Mouse (Mus musculus) CH12.LX (cell line): ENCODE measurements around the gene Msantd2. TPM values are rescaled to one million over a fixed set of nuclear protein-coding genes. Genes with fewer than 3 reads are reported as not detected.

ENCODE experiments used
- DNase-seq: peaks from one replicate; pipeline ENCODE4 v3.0.0-alpha.2; 2013; ENCODE audit errors: extremely low read depth
- H3K27ac ChIP-seq: 2 replicates; pipeline ENCODE4 v1.5.1; 2012; ENCODE audit warnings: low read depth, mild to moderate bottlenecking, control low read depth, moderate library complexity; ENCODE audit not compliant: insufficient read depth
- H3K27me3 ChIP-seq: replicated peaks from 2 replicates; pipeline ENCODE3; 2012; ENCODE audit warnings: inconsistent platforms
- H3K36me3 ChIP-seq, 2 experiments: replicated peaks in 1 of 2; 2 replicates each; pipeline versions ENCODE3 to v1.6.1; 2012; ENCODE audit warnings: inconsistent platforms in 1 of 2, low read length in 1 of 2, mild to moderate bottlenecking in 1 of 2, mixed read lengths in 1 of 2, moderate library complexity in 1 of 2; ENCODE audit not compliant: control insufficient read depth in 1 of 2, insufficient read depth in 1 of 2
- H3K4me1 ChIP-seq, 2 experiments: 2 replicates each; pipeline ENCODE4 v1.6.1; 2012; ENCODE audit warnings: inconsistent platforms in 1 of 2, moderate library complexity in 1 of 2; ENCODE audit not compliant: insufficient read depth in 2 of 2, control insufficient read depth in 1 of 2
- H3K4me2 ChIP-seq: 2 replicates; pipeline ENCODE4 v1.6.1; 2012; ENCODE audit warnings: low read depth, mild to moderate bottlenecking, control low read depth; ENCODE audit not compliant: poor library complexity, insufficient read depth, severe bottlenecking
- H3K4me3 ChIP-seq, 3 experiments: fragments of 150-350 bp in 1 of 3; sonication (generic) in 1 of 3; replicated peaks in 1 of 3; 2 replicates each; pipeline versions ENCODE3 to v1.5.1; 2011 to 2012; ENCODE audit warnings: low read depth in 2 of 3, low read length in 2 of 3, mild to moderate bottlenecking in 2 of 3, moderate library complexity in 2 of 3, control low read depth in 1 of 3, improper control_type of control experiment in 1 of 3, inconsistent platforms in 1 of 3, mixed read lengths in 1 of 3; ENCODE audit not compliant: poor library complexity in 1 of 3
- H3K79me2 ChIP-seq: replicated peaks from 2 replicates; pipeline ENCODE4 v1.6.1; 2012; ENCODE audit warnings: mild to moderate bottlenecking, moderate library complexity; ENCODE audit not compliant: control insufficient read depth, poor library complexity, insufficient read depth, severe bottlenecking; ENCODE audit errors: extremely low read depth
- H3K9ac ChIP-seq: 2 replicates; pipeline ENCODE4 v1.6.1; 2012; ENCODE audit warnings: low read depth, mild to moderate bottlenecking, control low read depth, moderate library complexity; ENCODE audit not compliant: insufficient read depth
- H3K9me3 ChIP-seq: replicated peaks from 2 replicates; pipeline ENCODE3; 2012; ENCODE audit warnings: low read length, inconsistent platforms, mixed read lengths
- CHD1 ChIP-seq: IDR thresholded peaks from 2 replicates; pipeline ENCODE4 v1.6.1; 2012; ENCODE audit warnings: low read depth, low read length, improper control_type of control experiment, inconsistent platforms
- CHD2 ChIP-seq: IDR thresholded peaks from 2 replicates; pipeline ENCODE4 v1.6.1; 2011; ENCODE audit warnings: low read length, improper control_type of control experiment
- CTCF ChIP-seq, 2 experiments: IDR thresholded peaks in 1 of 2; conservative IDR thresholded peaks in 1 of 2; 2 replicates each; pipeline ENCODE4 v1.5.1; 2011 to 2012; ENCODE audit warnings: low read depth in 2 of 2, low read length in 2 of 2, improper control_type of control experiment in 1 of 2, inconsistent platforms in 1 of 2, mild to moderate bottlenecking in 1 of 2, moderate library complexity in 1 of 2
- ELF1 ChIP-seq: IDR thresholded peaks from 2 replicates; pipeline ENCODE4 v1.6.1; 2014; ENCODE audit warnings: low read depth, mild to moderate bottlenecking, inconsistent platforms, low read length, improper control_type of control experiment
- HCFC1 ChIP-seq: IDR thresholded peaks from 2 replicates; pipeline ENCODE4 v1.6.1; 2012; ENCODE audit warnings: low read depth, mild to moderate bottlenecking, inconsistent platforms, low read length, improper control_type of control experiment
- JUN ChIP-seq: IDR thresholded peaks from 2 replicates; pipeline ENCODE4 v1.6.1; 2011; ENCODE audit warnings: low read depth, mild to moderate bottlenecking, low read length, improper control_type of control experiment, moderate library complexity; ENCODE audit not compliant: insufficient read depth
- JUND ChIP-seq: conservative IDR thresholded peaks from 2 replicates; pipeline ENCODE4 v1.6.1; 2011; ENCODE audit warnings: low read depth, low read length, improper control_type of control experiment
- KAT2A ChIP-seq: IDR thresholded peaks from 2 replicates; pipeline ENCODE4 v1.6.1; 2012; ENCODE audit warnings: low read length, improper control_type of control experiment, inconsistent platforms; ENCODE audit not compliant: insufficient replicate concordance
- MAX ChIP-seq: IDR thresholded peaks from 2 replicates; pipeline ENCODE4 v1.6.1; 2011; ENCODE audit warnings: low read length, improper control_type of control experiment
- MAZ ChIP-seq: IDR thresholded peaks from 2 replicates; pipeline ENCODE4 v1.6.1; 2012; ENCODE audit warnings: low read depth, mild to moderate bottlenecking, inconsistent platforms, low read length, improper control_type of control experiment, moderate library complexity
- MEF2A ChIP-seq: IDR thresholded peaks from 2 replicates; pipeline ENCODE4 v1.6.1; 2014; ENCODE audit warnings: low read depth, mild to moderate bottlenecking, inconsistent platforms, low read length, improper control_type of control experiment, borderline replicate concordance
- MXI1 ChIP-seq: IDR thresholded peaks from 2 replicates; pipeline ENCODE4 v1.6.1; 2011; ENCODE audit warnings: mild to moderate bottlenecking, low read depth, low read length, improper control_type of control experiment
- MYC ChIP-seq: IDR thresholded peaks from 2 replicates; pipeline ENCODE4 v1.6.1; 2011; ENCODE audit warnings: low read depth, mild to moderate bottlenecking, improper control_type of control experiment, low read length
- PAX5 ChIP-seq: IDR thresholded peaks from 2 replicates; pipeline ENCODE4 v1.6.1; 2012; ENCODE audit warnings: low read length, inconsistent platforms, mixed read lengths
- POLR2A ChIP-seq: IDR thresholded peaks from 2 replicates; pipeline ENCODE4 v1.6.1; 2011; ENCODE audit warnings: low read depth, mild to moderate bottlenecking, improper control_type of control experiment, low read length
- RCOR1 ChIP-seq: conservative IDR thresholded peaks from 2 replicates; pipeline ENCODE4 v1.6.1; 2012; ENCODE audit warnings: low read depth, mild to moderate bottlenecking, inconsistent platforms, low read length, improper control_type of control experiment
- TBP ChIP-seq: conservative IDR thresholded peaks from 2 replicates; pipeline ENCODE4 v1.6.1; 2011; ENCODE audit warnings: low read depth, low read length, improper control_type of control experiment
- UBTF ChIP-seq: IDR thresholded peaks from 2 replicates; pipeline ENCODE4 v1.6.1; 2012; ENCODE audit warnings: low read depth, mild to moderate bottlenecking, inconsistent platforms, low read length, improper control_type of control experiment, moderate library complexity
- USF2 ChIP-seq: conservative IDR thresholded peaks from 2 replicates; pipeline ENCODE4 v1.6.1; 2011; ENCODE audit warnings: low read depth, low read length, improper control_type of control experiment
- ZKSCAN1 ChIP-seq: IDR thresholded peaks from 2 replicates; pipeline ENCODE4 v1.6.1; 2012; ENCODE audit warnings: low read depth, inconsistent platforms, low read length, improper control_type of control experiment, borderline replicate concordance
- ZNF384 ChIP-seq: IDR thresholded peaks from 2 replicates; pipeline ENCODE4 v1.6.1; 2012; ENCODE audit warnings: low read depth, low read length, improper control_type of control experiment, inconsistent platforms
- dilution Hi-C: fragments of 300-500 bp; cut with MboI; formaldehyde crosslinking; loops from 2 replicates; pipeline ENCODE4 v1.14.3; 2020; ENCODE audit warnings: low sequenced_read_pairs; ENCODE audit not compliant: extremely low pct_unique_long_range_greater_than_20kb, extremely low pct_ligation_motif_present
- in situ Hi-C: fragments of 300-500 bp; cut with MboI; formaldehyde crosslinking; loops from 3 replicates; pipeline ENCODE4 v1.14.3; 2019; ENCODE audit warnings: low sequenced_read_pairs, low pct_ligation_motif_present, low pct_unique_long_range_greater_than_20kb, mixed read lengths
- polyA plus RNA-seq: library from polyadenylated mRNA; unstranded; fragments of >175 nt; gene quantifications from 2 replicates; pipeline ENCODE4 v1.2.1, GENCODE M21; 2012; ENCODE audit warnings: low read depth; ENCODE audit not compliant: insufficient read length
- total RNA-seq, 2 experiments: library from RNA; depleted of rRNA; stranded (reverse); fragments of 300-350 nt in 1 of 2; fragments of >200 nt in 1 of 2; gene quantifications; 2 replicates each; pipeline ENCODE4 v1.2.3; 2012 to 2014

Gene Msantd2
- total and polyA plus RNA-seq, 3 experiments, result 11.9 to 16.8 (median 13.8) TPM

- H3K4me1 ChIP-seq, result peaks cover 6 to 45% of the 10 kb centered on the region in 2 experiments
- no peak within 1 kb of the TSS for H3K27ac ChIP-seq
- H3K27me3 ChIP-seq, result peaks cover 28% of the 10 kb centered on the region
- TF ChIP-seq TBP, result no peak
- TF ChIP-seq POLR2A, result no peak
- TF ChIP-seq RCOR1, result no peak
- no peak for TF ChIP-seq JUN
- TF ChIP-seq MYC, result no peak
- TF ChIP-seq MXI1, result no peak
- TF ChIP-seq MAX, result no peak
- no peak for TF ChIP-seq MAZ
- no peak for TF ChIP-seq MEF2A
- TF ChIP-seq ZKSCAN1, result no peak
- TF ChIP-seq CHD2, result no peak
- TF ChIP-seq ZNF384, result no peak
- TF ChIP-seq USF2, result no peak
- no peak for TF ChIP-seq KAT2A
- no peak for TF ChIP-seq ELF1
- no peak for TF ChIP-seq JUND
- no peak for TF ChIP-seq HCFC1
- no peak for TF ChIP-seq PAX5
- TF ChIP-seq UBTF, result no peak
- no peak for TF ChIP-seq CTCF (conservative IDR thresholded peaks at IDR 0.05 in 1 of 2, IDR thresholded peaks at IDR 0.05 in 1 of 2; ENCODE audit: low read depth in 2 of 2, low read length in 2 of 2)
- H3K4me3 ChIP-seq, result no peak within 1 kb of the TSS
- H3K9me3 ChIP-seq, result no peaks in the 10 kb centered on the region
- DNase-seq, result no peak
- H3K36me3 ChIP-seq, result no peaks in the 10 kb centered on the region
- H3K9ac ChIP-seq, result no peak within 1 kb of the TSS
- dilution Hi-C loops (no loop called here), in situ Hi-C loops (no loop called here)
- H3K79me2 ChIP-seq, result no peaks in the 10 kb centered on the region
- H3K4me2 ChIP-seq, result no peak within 1 kb of the TSS
Measured at GRCm38 (mm10) chr9:37554838-37555748, 66.0 kb downstream of the Msantd2 start, which contains the start of gene Siae. TSS of gene Siae (plus strand) at chr9:37555698.

- H3K4me1 ChIP-seq, result peaks cover 6 to 48% of the 10 kb centered on the region in 2 experiments
- no peak overlapping the region for H3K27ac ChIP-seq
Measured at GRCm38 (mm10) chr9:37556366-37556765, 67.2 kb downstream of the Msantd2 start.

More at GRCm38 (mm10) chr9:37556366-37556765, 67.2 kb downstream of the Msantd2 start:
- no peak for DNase-seq
- Histone ChIP-seq H3K4me3 (no peak overlapping the region), H3K36me3 (no peaks in the 10 kb centered on the region), H3K9me3 (no peaks in the 10 kb centered on the region), H3K4me2 (no peak overlapping the region), H3K27me3 (peaks cover 20% of the 10 kb centered on the region), H3K79me2 (no peaks in the 10 kb centered on the region), H3K9ac (no peak overlapping the region)
- TF ChIP-seq PAX5 (no peak), POLR2A (no peak), CHD1 (no peak), ZKSCAN1 (no peak), ELF1 (no peak)
- in situ Hi-C loops (no loop called here), dilution Hi-C loops (no loop called here)
